Mouse (Mus musculus) olfactory bulb, adult 2 months (tissue): ENCODE data around the gene Zkscan14.

ENCODE experiments used
- CTCF ChIP-seq: fragments of 200-500 bp; IDR thresholded peaks from 2 replicates; pipeline ENCODE4 v1.5.1; 2012; ENCODE audit warnings: low read depth, mild to moderate bottlenecking, low read length, moderate library complexity; ENCODE audit not compliant: insufficient read depth
- POLR2A ChIP-seq: fragments of 200-500 bp; IDR thresholded peaks from 2 replicates; pipeline ENCODE4 v1.6.1; 2012; ENCODE audit warnings: mild to moderate bottlenecking, low read depth, low read length, moderate library complexity; ENCODE audit not compliant: insufficient read depth

GRCm38 (mm10) chr5:145223395-145223794 is 21.7 kb upstream of the Zkscan14 start:
- TF ChIP-seq CTCF: no peak
- no peak for TF ChIP-seq POLR2A
